Mouse (Mus musculus): ENCODE data around the gene Abca12. TPM values are rescaled to one million over a fixed set of nuclear protein-coding genes. Genes with fewer than 3 reads are reported as not detected.

The Abca12 gene
- polyA plus RNA-seq (2012; rRNA removed; ENCODE audit: low replicate concordance), result not detected in 2 replicates

GRCm38 (mm10) chr1:71414810-71415209 lies at the start of gene Abca12:
Gene Abca12 (minus strand): TSS chr1:71414910.

Other genes starting within 250 kb of the Abca12 start
- 33.5 and 58.1 TPM in 2 replicates for gene Atic, start 142.2 kb upstream of the Abca12 start, polyA plus RNA-seq (2012; rRNA removed; ENCODE audit: low replicate concordance)
- 346 and 786 TPM in 2 replicates for gene Fn1, start 238.3 kb upstream of the Abca12 start, polyA plus RNA-seq (2012; rRNA removed; ENCODE audit: low replicate concordance)

All from subcutaneous adipose tissue, adult 2 months (tissue).